Mouse (Mus musculus) midbrain, embryonic 11.5 days (tissue): ENCODE measurements around the gene Klk9. TPM values are rescaled to one million over a fixed set of nuclear protein-coding genes. Genes with fewer than 3 reads are reported as not detected.

Source experiments
- polyA plus RNA-seq: library from polyadenylated mRNA; unstranded; fragments of >200 nt; fragmentation: Nextera tagmentation; extraction: Ambion mirVana; gene quantifications from 2 replicates; pipeline ENCODE4 v1.2.1, GENCODE M21; 2014

Klk9 gene
- polyA plus RNA-seq, 1 experiment from 2014 or later = not detected

Other genes starting within 250 kb of the Klk9 start
- 0.63 and 0.70 TPM in 2 replicates for gene Cd33, start 247.5 kb upstream of the Klk9 start, polyA plus RNA-seq
- gene Zfp658, start 229.6 kb upstream of the Klk9 start, polyA plus RNA-seq = 6.7 and 8.7 TPM in 2 replicates
- 17.3 and 17.9 TPM in 2 replicates for gene Zfp719, start 212.3 kb upstream of the Klk9 start, polyA plus RNA-seq
- gene Zfp819, start 184.7 kb upstream of the Klk9 start, polyA plus RNA-seq = 0.23 and 0.64 TPM in 2 replicates
- gene Ceacam18, start 157.2 kb upstream of the Klk9 start, polyA plus RNA-seq = not detected in 2 replicates
- gene Siglece, start 131.7 kb upstream of the Klk9 start, polyA plus RNA-seq = 0.26 and 0.51 TPM in 2 replicates
- 9.3 and 9.9 TPM in 2 replicates for gene Ctu1, start 119.9 kb upstream of the Klk9 start, polyA plus RNA-seq
- gene Klk14, start 101.5 kb upstream of the Klk9 start, polyA plus RNA-seq = not detected in 2 replicates
- 0.29 TPM in 1 of 2 replicates, not detected in the other for gene Klk13, start 79.3 kb upstream of the Klk9 start, polyA plus RNA-seq
- not detected in 2 replicates for gene Klk12, start 23.0 kb upstream of the Klk9 start, polyA plus RNA-seq
- gene Klk11, start 17.3 kb upstream of the Klk9 start, polyA plus RNA-seq = 0.19 TPM in 1 of 2 replicates, not detected in the other
- gene Klk10, start 10.9 kb upstream of the Klk9 start, polyA plus RNA-seq = 0.19 and 0.29 TPM in 2 replicates
- gene Klk8, start 5.7 kb downstream of the Klk9 start, polyA plus RNA-seq = 7.6 and 7.8 TPM in 2 replicates
- 0.10 TPM in 1 of 2 replicates, not detected in the other for gene Klk7, start 19.4 kb downstream of the Klk9 start, polyA plus RNA-seq
- gene Klk6, start 32.6 kb downstream of the Klk9 start, polyA plus RNA-seq = 0.40 TPM in 1 of 2 replicates, not detected in the other
- not detected in 2 replicates for gene Klk5, start 50.1 kb downstream of the Klk9 start, polyA plus RNA-seq
- not detected in 2 replicates for gene Klk4, start 89.3 kb downstream of the Klk9 start, polyA plus RNA-seq
- gene Klk15, start 141.8 kb downstream of the Klk9 start, polyA plus RNA-seq = not detected in 2 replicates
- gene Klk1b8, start 158.8 kb downstream of the Klk9 start, polyA plus RNA-seq = not detected in 2 replicates
- not detected in 2 replicates for gene Klk1b1, start 174.9 kb downstream of the Klk9 start, polyA plus RNA-seq
- gene Klk1b9, start 184.2 kb downstream of the Klk9 start, polyA plus RNA-seq = not detected in 2 replicates
- gene Klk1b11, start 204.0 kb downstream of the Klk9 start, polyA plus RNA-seq = not detected in 2 replicates
- gene Klk1b26, start 220.3 kb downstream of the Klk9 start, polyA plus RNA-seq = not detected in 2 replicates